Mouse (Mus musculus): ENCODE measurements at regions not wholly inside any gene's neighbourhood (a gene's known extent, or its start where the extent isn't known, plus 50 kb on each side); places are given as distances from the start of the nearest gene placed in this dataset.
"Not testable (repeated sequence)": the region's sequence is repeated elsewhere in the genome, so short reads cannot be mapped to it uniquely, and the experiment has no call there.

- Histone ChIP-seq H3ac (ENCODE audit: control insufficient read depth, insufficient read length, low read depth) (no peak overlapping the region), H3K27me3 (ENCODE audit: control insufficient read depth, insufficient read depth, insufficient read length) (no peaks in the 10 kb centered on the region), H3K36me3 (ENCODE audit: control insufficient read depth, insufficient read depth) (no peaks in the 10 kb centered on the region), H3K79me2 (ENCODE audit: control insufficient read depth, insufficient read depth) (no peaks in the 10 kb centered on the region), H3K4me3 (ENCODE audit: insufficient read depth, poor library complexity, severe bottlenecking) (no peak overlapping the region), H3K79me3 (ENCODE audit: low read depth) (no peaks in the 10 kb centered on the region)
- TF ChIP-seq MYOD1 (IDR thresholded peaks at IDR 0.05; ENCODE audit: control insufficient read depth, insufficient read length, low read depth) (no peak), MYOG (IDR thresholded peaks at IDR 0.05; ENCODE audit: control insufficient read depth, extremely low read depth, insufficient read length) (no peak), CTCF (IDR thresholded peaks at IDR 0.05; ENCODE audit: control insufficient read depth, insufficient read depth, insufficient read length) (no peak), USF1 (IDR thresholded peaks at IDR 0.05; ENCODE audit: low read depth) (no peak), MAX (IDR thresholded peaks at IDR 0.05) (no peak), CEBPB (IDR thresholded peaks at IDR 0.05; ENCODE audit: low read depth) (no peak), FOSL1 (IDR thresholded peaks at IDR 0.05; ENCODE audit: insufficient read depth, low read length, poor library complexity, severe bottlenecking) (no peak)
These were observed 182.5 kb downstream of the Srek1 start for GRCm38 (mm10) chr13:103591874-103592273.

GRCm38 (mm10) chr13:103591381-103591780 is 183.0 kb downstream of the Srek1 start:
- not testable (repeated sequence) for H3K36me3 ChIP-seq (ENCODE audit: control insufficient read depth, insufficient read depth); H3ac ChIP-seq (ENCODE audit: control insufficient read depth, insufficient read length, low read depth); H3K27me3 ChIP-seq (ENCODE audit: control insufficient read depth, insufficient read depth, insufficient read length); H3K79me3 ChIP-seq (ENCODE audit: low read depth); H3K79me2 ChIP-seq (ENCODE audit: control insufficient read depth, insufficient read depth); H3K4me3 ChIP-seq (ENCODE audit: insufficient read depth, poor library complexity, severe bottlenecking)

GRCm38 (mm10) chr13:103589646-103590045 is 184.8 kb downstream of the Srek1 start:
- Histone ChIP-seq H3K27me3 (ENCODE audit: control insufficient read depth, insufficient read depth, insufficient read length) (no peaks in the 10 kb centered on the region), H3K4me3 (ENCODE audit: insufficient read depth, poor library complexity, severe bottlenecking) (no peak overlapping the region), H3K79me2 (ENCODE audit: control insufficient read depth, insufficient read depth) (no peaks in the 10 kb centered on the region), H3K36me3 (ENCODE audit: control insufficient read depth, insufficient read depth) (no peaks in the 10 kb centered on the region), H3K79me3 (ENCODE audit: low read depth) (no peaks in the 10 kb centered on the region), H3ac (ENCODE audit: control insufficient read depth, insufficient read length, low read depth) (no peak overlapping the region)
- no peak for TF ChIP-seq MYOD1 (IDR thresholded peaks at IDR 0.05; ENCODE audit: control insufficient read depth, insufficient read length, low read depth)
- TF ChIP-seq MYOG (IDR thresholded peaks at IDR 0.05; ENCODE audit: control insufficient read depth, extremely low read depth, insufficient read length) = no peak
- no peak for TF ChIP-seq MAX (IDR thresholded peaks at IDR 0.05)
- TF ChIP-seq CEBPB (IDR thresholded peaks at IDR 0.05; ENCODE audit: low read depth) = no peak
- TF ChIP-seq FOSL1 (IDR thresholded peaks at IDR 0.05; ENCODE audit: insufficient read depth, low read length, poor library complexity, severe bottlenecking) = no peak
- TF ChIP-seq USF1 (IDR thresholded peaks at IDR 0.05; ENCODE audit: low read depth) = no peak
- no peak for TF ChIP-seq CTCF (IDR thresholded peaks at IDR 0.05; ENCODE audit: control insufficient read depth, insufficient read depth, insufficient read length)

GRCm38 (mm10) chr13:103576856-103577255 is 197.6 kb downstream of the Srek1 start:
- no peak overlapping the region for H3K4me3 ChIP-seq (ENCODE audit: insufficient read depth, poor library complexity, severe bottlenecking)
- no peaks in the 10 kb centered on the region for H3K79me3 ChIP-seq (ENCODE audit: low read depth)
- no peak for TF ChIP-seq MYOD1 (IDR thresholded peaks at IDR 0.05; ENCODE audit: control insufficient read depth, insufficient read length, low read depth)
- no peak for TF ChIP-seq FOSL1 (IDR thresholded peaks at IDR 0.05; ENCODE audit: insufficient read depth, low read length, poor library complexity, severe bottlenecking)
- no peak for TF ChIP-seq CTCF (IDR thresholded peaks at IDR 0.05; ENCODE audit: control insufficient read depth, insufficient read depth, insufficient read length)
- TF ChIP-seq CEBPB (IDR thresholded peaks at IDR 0.05; ENCODE audit: low read depth) = no peak
- no peak for TF ChIP-seq USF1 (IDR thresholded peaks at IDR 0.05; ENCODE audit: low read depth)
- H3K79me2 ChIP-seq (ENCODE audit: control insufficient read depth, insufficient read depth) = no peaks in the 10 kb centered on the region
- H3K27me3 ChIP-seq (ENCODE audit: control insufficient read depth, insufficient read depth, insufficient read length) = no peaks in the 10 kb centered on the region
- no peak overlapping the region for H3ac ChIP-seq (ENCODE audit: control insufficient read depth, insufficient read length, low read depth)
- no peaks in the 10 kb centered on the region for H3K36me3 ChIP-seq (ENCODE audit: control insufficient read depth, insufficient read depth)

GRCm38 (mm10) chr13:103564715-103565114 is 209.7 kb downstream of the Srek1 start:
- H3K79me2 ChIP-seq (ENCODE audit: control insufficient read depth, insufficient read depth) = no peaks in the 10 kb centered on the region
- H3K27me3 ChIP-seq (ENCODE audit: control insufficient read depth, insufficient read depth, insufficient read length) = no peaks in the 10 kb centered on the region
- no peaks in the 10 kb centered on the region for H3K79me3 ChIP-seq (ENCODE audit: low read depth)
- TF ChIP-seq MYOG (IDR thresholded peaks at IDR 0.05; ENCODE audit: control insufficient read depth, extremely low read depth, insufficient read length) (no peak), CTCF (IDR thresholded peaks at IDR 0.05; ENCODE audit: control insufficient read depth, insufficient read depth, insufficient read length) (no peak), FOSL1 (IDR thresholded peaks at IDR 0.05; ENCODE audit: insufficient read depth, low read length, poor library complexity, severe bottlenecking) (no peak), USF1 (IDR thresholded peaks at IDR 0.05; ENCODE audit: low read depth) (no peak), MAX (IDR thresholded peaks at IDR 0.05) (no peak), CEBPB (IDR thresholded peaks at IDR 0.05; ENCODE audit: low read depth) (no peak), MYOD1 (IDR thresholded peaks at IDR 0.05; ENCODE audit: control insufficient read depth, insufficient read length, low read depth) (no peak)
- no peak overlapping the region for H3K4me3 ChIP-seq (ENCODE audit: insufficient read depth, poor library complexity, severe bottlenecking)
- no peak overlapping the region for H3ac ChIP-seq (ENCODE audit: control insufficient read depth, insufficient read length, low read depth)
- no peaks in the 10 kb centered on the region for H3K36me3 ChIP-seq (ENCODE audit: control insufficient read depth, insufficient read depth)

GRCm38 (mm10) chr13:103561795-103562705 is 212.4 kb downstream of the Srek1 start:
- Histone ChIP-seq H3ac (ENCODE audit: control insufficient read depth, insufficient read length, low read depth) (no peak overlapping the region), H3K27me3 (ENCODE audit: control insufficient read depth, insufficient read depth, insufficient read length) (no peaks in the 10 kb centered on the region), H3K79me3 (ENCODE audit: low read depth) (no peaks in the 10 kb centered on the region), H3K36me3 (ENCODE audit: control insufficient read depth, insufficient read depth) (no peaks in the 10 kb centered on the region), H3K4me3 (ENCODE audit: insufficient read depth, poor library complexity, severe bottlenecking) (no peak overlapping the region), H3K79me2 (ENCODE audit: control insufficient read depth, insufficient read depth) (no peaks in the 10 kb centered on the region)
- TF ChIP-seq CTCF (IDR thresholded peaks at IDR 0.05; ENCODE audit: control insufficient read depth, insufficient read depth, insufficient read length) (no peak), FOSL1 (IDR thresholded peaks at IDR 0.05; ENCODE audit: insufficient read depth, low read length, poor library complexity, severe bottlenecking) (no peak), MYOD1 (IDR thresholded peaks at IDR 0.05; ENCODE audit: control insufficient read depth, insufficient read length, low read depth) (no peak), MYOG (IDR thresholded peaks at IDR 0.05; ENCODE audit: control insufficient read depth, extremely low read depth, insufficient read length) (no peak), MAX (IDR thresholded peaks at IDR 0.05) (no peak), USF1 (IDR thresholded peaks at IDR 0.05; ENCODE audit: low read depth) (no peak), CEBPB (IDR thresholded peaks at IDR 0.05; ENCODE audit: low read depth) (no peak)
